Mouse (Mus musculus): ENCODE measurements at regions not wholly inside any gene's neighbourhood (a gene's known extent, or its start where the extent isn't known, plus 50 kb on each side); places are given as distances from the start of the nearest gene placed in this dataset.

DNA sequence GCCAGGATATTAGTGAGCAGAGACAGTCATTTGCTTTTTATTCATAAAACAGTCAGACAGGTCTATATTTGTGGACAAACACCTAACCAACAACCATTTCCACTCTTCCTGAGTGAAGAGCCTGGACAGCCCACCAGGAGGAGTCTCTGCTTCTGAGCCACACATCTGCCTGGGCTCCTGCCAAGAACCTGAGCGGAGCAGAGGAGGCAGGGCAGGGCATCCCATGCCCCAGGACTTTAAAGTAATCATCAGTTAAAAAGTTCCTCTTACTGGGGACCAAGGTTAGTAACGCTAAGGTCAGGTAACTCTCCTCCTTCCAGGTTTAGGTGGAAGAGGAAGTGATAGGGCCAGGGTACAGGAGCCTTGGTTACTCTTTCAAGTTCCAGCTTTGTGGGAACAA lies 144.1 kb upstream of the Zfp618 start:
- Histone ChIP-seq H3K4me2 (replicated peaks) (no peak overlapping the region), H3K36me3 (no peaks in the 10 kb centered on the region), H3K27ac (no peak overlapping the region), H3K9me3 (no peaks in the 10 kb centered on the region), H3K4me1 (replicated peaks) (peaks cover 7% of the 10 kb centered on the region; the same call in 1 of the 2 replicates), H3K9ac (replicated peaks) (no peak overlapping the region), H3K4me3 (replicated peaks) (no peak overlapping the region), H3K27me3 (no peaks in the 10 kb centered on the region)
- 58% methylated on average over 2 of the region's 2 CpGs for WGBS
- no peak for ATAC-seq

- 45% methylated on average over 7 of the region's 7 CpGs for whole genome bisulfite sequencing
- H3K36me3 ChIP-seq: no peaks in the 10 kb centered on the region
- H3K27ac ChIP-seq: no peak overlapping the region
- no peak overlapping the region for H3K4me2 ChIP-seq (replicated peaks)
- no peak for ATAC-seq
- H3K9me3 ChIP-seq: no peaks in the 10 kb centered on the region
- H3K4me1 ChIP-seq (replicated peaks): peaks cover 7% of the 10 kb centered on the region; the same call in 1 of the 2 replicates
- H3K4me3 ChIP-seq (replicated peaks): no peak overlapping the region
- no peak overlapping the region for H3K9ac ChIP-seq (replicated peaks)
- H3K27me3 ChIP-seq: no peaks in the 10 kb centered on the region
Measured at GRCm38 (mm10) chr4:62822568-62822967, 142.8 kb upstream of the Zfp618 start.

GRCm38 (mm10) chr4:62823082-62823481 lies 142.3 kb upstream of the Zfp618 start:
- Histone ChIP-seq H3K27me3 (no peaks in the 10 kb centered on the region), H3K4me1 (replicated peaks) (peaks cover 7% of the 10 kb centered on the region; the same call in 1 of the 2 replicates), H3K9me3 (no peaks in the 10 kb centered on the region), H3K9ac (replicated peaks) (no peak overlapping the region), H3K4me3 (replicated peaks) (no peak overlapping the region), H3K36me3 (no peaks in the 10 kb centered on the region), H3K4me2 (replicated peaks) (no peak overlapping the region), H3K27ac (no peak overlapping the region)
- no peak for ATAC-seq
- WGBS: 76% methylated on average over 7 of the region's 7 CpGs

GRCm38 (mm10) chr4:62823555-62824250 lies 141.7 kb upstream of the Zfp618 start:
- no peak overlapping the region for H3K27ac ChIP-seq
- ATAC-seq: no peak

GRCm38 (mm10) chr4:62824581-62824980 lies 140.8 kb upstream of the Zfp618 start:
- Histone ChIP-seq H3K4me1 (replicated peaks) (peaks cover 10% of the 10 kb centered on the region), H3K9ac (replicated peaks) (no peak overlapping the region), H3K4me2 (replicated peaks) (no peak overlapping the region), H3K27me3 (no peaks in the 10 kb centered on the region), H3K9me3 (no peaks in the 10 kb centered on the region), H3K36me3 (no peaks in the 10 kb centered on the region), H3K4me3 (replicated peaks) (no peak overlapping the region), H3K27ac (no peak overlapping the region)
- ATAC-seq: peak; percentile 47; the same call in 1 of the 2 replicates
- WGBS: 60% methylated on average over 10 of the region's 10 CpGs

More at GRCm38 (mm10) chr4:62823555-62824250, 141.7 kb upstream of the Zfp618 start:
- Histone ChIP-seq H3K4me1 (replicated peaks) (peaks cover 7% of the 10 kb centered on the region; the same call in 1 of the 2 replicates), H3K4me2 (replicated peaks) (no peak overlapping the region), H3K4me3 (replicated peaks) (no peak overlapping the region), H3K9me3 (no peaks in the 10 kb centered on the region), H3K36me3 (no peaks in the 10 kb centered on the region), H3K9ac (replicated peaks) (no peak overlapping the region), H3K27me3 (no peaks in the 10 kb centered on the region)
- 53% methylated on average over 9 of the region's 9 CpGs for WGBS

DNA sequence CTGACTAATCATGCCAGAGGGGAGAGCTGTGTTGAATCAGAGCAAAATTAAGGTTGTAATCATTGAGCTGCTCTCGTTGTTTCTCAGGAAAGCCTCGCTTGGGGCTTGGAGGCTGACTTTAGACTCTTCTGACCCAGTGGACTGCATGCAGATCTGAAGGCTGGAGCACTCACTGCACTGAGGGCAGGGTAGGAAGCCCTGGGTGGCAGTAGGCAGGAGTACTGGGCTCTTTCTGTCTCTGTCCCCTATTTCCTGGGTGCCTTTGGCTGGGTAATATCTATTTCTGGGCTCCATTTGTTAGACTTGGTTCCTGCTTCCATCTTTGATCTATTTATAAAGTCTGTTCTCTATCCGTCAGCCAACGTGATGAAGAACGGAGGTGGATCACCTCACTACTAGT lies 140.1 kb upstream of the Zfp618 start:
- ATAC-seq: no peak
- 87% methylated on average over 5 of the region's 5 CpGs for WGBS
- Histone ChIP-seq H3K4me1 (replicated peaks) (peaks cover 10% of the 10 kb centered on the region), H3K4me3 (replicated peaks) (no peak overlapping the region), H3K36me3 (no peaks in the 10 kb centered on the region), H3K27me3 (no peaks in the 10 kb centered on the region), H3K9me3 (no peaks in the 10 kb centered on the region), H3K9ac (replicated peaks) (no peak overlapping the region), H3K4me2 (replicated peaks) (no peak overlapping the region), H3K27ac (0 out of 2 replicates have a peak overlapping the region, but pooled peaks have one; percentile 51)

- Histone ChIP-seq H3K4me3 (replicated peaks) (no peak overlapping the region), H3K27me3 (no peaks in the 10 kb centered on the region), H3K36me3 (no peaks in the 10 kb centered on the region), H3K4me2 (replicated peaks) (no peak overlapping the region), H3K27ac (no peak overlapping the region), H3K9me3 (no peaks in the 10 kb centered on the region), H3K4me1 (replicated peaks) (peaks cover 9% of the 10 kb centered on the region), H3K9ac (replicated peaks) (no peak overlapping the region)
- 63% methylated on average over 7 of the region's 7 CpGs for WGBS
- no peak for ATAC-seq
Measured at GRCm38 (mm10) chr4:62828963-62829362, 136.4 kb upstream of the Zfp618 start.

DNA sequence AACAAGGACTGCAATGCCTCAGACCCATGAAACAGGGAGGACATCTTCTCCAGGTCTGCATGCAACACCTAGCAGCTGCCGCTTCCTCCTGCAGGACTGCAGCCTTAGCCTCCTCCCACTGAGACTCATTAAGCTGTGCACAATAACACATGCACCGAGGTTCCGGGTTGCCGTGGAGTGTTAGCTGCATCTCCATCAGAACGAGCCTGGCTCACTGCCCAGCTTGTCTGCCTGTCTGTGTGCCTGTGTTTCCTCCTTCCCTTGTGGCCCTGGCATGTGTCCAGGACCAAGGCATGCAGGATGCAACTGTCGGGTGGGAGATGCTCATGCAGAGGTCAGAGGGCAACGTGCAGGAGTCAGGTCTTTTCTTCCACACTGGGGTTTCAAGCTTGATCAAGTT lies 131.4 kb upstream of the Zfp618 start:
- H3K27ac ChIP-seq: peak overlapping the region; percentile 62
- H3K4me3 ChIP-seq (replicated peaks): no peak overlapping the region
- peaks cover 15% of the 10 kb centered on the region for H3K4me1 ChIP-seq (replicated peaks)
- H3K36me3 ChIP-seq: no peaks in the 10 kb centered on the region
- no peaks in the 10 kb centered on the region for H3K9me3 ChIP-seq
- H3K27me3 ChIP-seq: no peaks in the 10 kb centered on the region
- no peak overlapping the region for H3K9ac ChIP-seq (replicated peaks)
- peak; percentile 95 for ATAC-seq
- peak overlapping the region; percentile 15; the same call in 1 of the 2 replicates for H3K4me2 ChIP-seq (replicated peaks)
- 2% methylated on average over 7 of the region's 7 CpGs for WGBS

DNA sequence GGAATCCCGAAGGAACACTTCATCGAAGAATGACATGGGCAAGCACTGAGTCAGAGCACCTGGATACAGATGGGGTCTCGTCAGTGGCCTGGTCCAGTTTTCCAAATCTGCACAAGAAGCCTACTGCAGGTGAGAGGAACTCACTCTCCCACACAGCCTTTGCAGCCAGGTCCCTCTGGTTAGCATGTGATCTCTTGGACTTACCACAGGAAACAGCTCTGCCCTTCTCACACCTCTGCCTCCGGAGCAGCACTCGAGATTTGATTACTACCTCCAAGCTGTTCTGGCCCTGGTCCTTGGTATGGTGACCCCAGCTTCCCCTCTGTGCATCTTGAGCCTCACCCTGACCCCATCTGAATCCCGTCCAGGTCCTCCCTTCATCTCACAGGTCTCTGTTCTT lies 128.5 kb upstream of the Zfp618 start:
- Histone ChIP-seq H3K4me1 (replicated peaks) (peaks cover 13% of the 10 kb centered on the region), H3K9ac (replicated peaks) (no peak overlapping the region), H3K4me3 (replicated peaks) (no peak overlapping the region), H3K9me3 (no peaks in the 10 kb centered on the region), H3K27me3 (no peaks in the 10 kb centered on the region), H3K36me3 (no peaks in the 10 kb centered on the region), H3K4me2 (replicated peaks) (no peak overlapping the region), H3K27ac (no peak overlapping the region)
- ATAC-seq: no peak
- 65% methylated on average over 6 of the region's 6 CpGs for WGBS

DNA sequence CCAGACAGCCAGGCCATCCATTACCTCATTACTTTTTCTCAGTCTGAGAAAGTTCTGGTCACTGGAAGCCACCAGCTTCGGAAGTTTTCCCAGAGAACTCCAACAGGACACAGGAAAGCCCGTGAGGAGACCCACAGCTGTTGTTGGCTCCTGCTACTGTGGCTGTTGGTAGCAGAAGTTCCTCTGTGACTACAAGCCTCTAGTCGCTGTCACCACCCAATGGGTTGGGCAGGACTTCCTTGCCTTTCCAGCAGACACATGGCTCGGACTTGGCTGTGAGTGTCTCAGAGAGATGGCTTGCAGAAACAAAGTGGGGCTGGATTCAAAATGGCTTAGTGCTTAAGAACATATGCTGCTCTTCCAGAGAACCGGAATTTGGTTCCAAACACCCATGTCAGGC lies 114.8 kb upstream of the Zfp618 start:
- Histone ChIP-seq H3K27me3 (no peaks in the 10 kb centered on the region), H3K36me3 (no peaks in the 10 kb centered on the region)

DNA sequence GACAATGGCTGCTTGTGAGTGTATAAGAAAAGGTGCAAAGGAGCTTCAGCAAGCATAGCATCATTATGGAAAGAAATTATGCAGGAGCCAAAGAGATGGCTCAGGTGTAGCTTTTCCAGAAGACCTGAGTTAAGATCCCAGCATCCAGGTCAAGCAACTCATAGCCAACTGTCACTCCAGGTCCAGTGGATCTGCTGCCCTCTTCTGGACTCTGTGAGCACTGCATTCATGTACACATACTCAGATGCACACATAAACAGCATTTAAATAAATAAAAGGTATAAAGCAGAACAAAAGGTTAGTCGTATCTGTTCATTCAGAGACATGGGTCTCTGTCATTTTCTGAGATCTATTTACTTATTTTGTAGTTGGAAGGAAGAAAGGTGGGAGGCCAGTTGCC lies 112.0 kb upstream of the Zfp618 start:
- WGBS: 94% methylated on average over 1 of the region's 1 CpGs
- Histone ChIP-seq H3K27me3 (no peaks in the 10 kb centered on the region), H3K9me3 (no peaks in the 10 kb centered on the region)

More for the DNA sequence above, 114.8 kb upstream of the Zfp618 start:
- H3K27ac ChIP-seq: no peak overlapping the region
- no peaks in the 10 kb centered on the region for H3K9me3 ChIP-seq
- H3K4me3 ChIP-seq (replicated peaks): no peak overlapping the region
- no peak for ATAC-seq
- H3K4me1 ChIP-seq (replicated peaks): no peaks in the 10 kb centered on the region
- no peak overlapping the region for H3K9ac ChIP-seq (replicated peaks)
- 82% methylated on average over 5 of the region's 5 CpGs for WGBS
- no peak overlapping the region for H3K4me2 ChIP-seq (replicated peaks)

DNA sequence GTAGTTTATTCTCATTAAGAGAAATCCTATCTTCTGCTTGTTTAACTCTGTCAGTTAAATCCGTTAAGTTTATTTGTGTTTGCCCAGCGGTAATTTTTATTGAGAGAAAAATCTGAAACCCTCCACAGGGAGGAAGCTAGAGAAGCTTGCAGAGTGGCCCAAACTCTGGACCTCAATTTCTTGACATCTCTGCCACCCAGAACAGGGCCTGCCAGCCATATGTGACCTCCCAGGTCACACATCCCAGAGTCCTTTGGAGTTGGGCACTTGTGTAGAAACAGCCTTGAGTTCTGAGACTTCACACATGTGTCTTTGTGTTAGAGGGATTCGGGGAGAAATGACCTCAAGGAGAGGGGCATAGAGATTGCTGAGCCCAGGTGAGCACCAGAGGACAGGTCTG lies 109.0 kb upstream of the Zfp618 start:
- Histone ChIP-seq H3K27ac (no peak overlapping the region), H3K9me3 (no peaks in the 10 kb centered on the region), H3K4me2 (replicated peaks) (no peak overlapping the region), H3K9ac (replicated peaks) (no peak overlapping the region), H3K4me1 (replicated peaks) (no peaks in the 10 kb centered on the region), H3K27me3 (no peaks in the 10 kb centered on the region), H3K36me3 (no peaks in the 10 kb centered on the region), H3K4me3 (replicated peaks) (no peak overlapping the region)
- no peak for ATAC-seq
- WGBS: 77% methylated on average over 3 of the region's 3 CpGs

More for the DNA sequence above, 112.0 kb upstream of the Zfp618 start:
- Histone ChIP-seq H3K36me3 (no peaks in the 10 kb centered on the region), H3K4me2 (replicated peaks) (no peak overlapping the region), H3K27ac (no peak overlapping the region), H3K4me3 (replicated peaks) (no peak overlapping the region), H3K4me1 (replicated peaks) (no peaks in the 10 kb centered on the region), H3K9ac (replicated peaks) (no peak overlapping the region)
- ATAC-seq: no peak

DNA sequence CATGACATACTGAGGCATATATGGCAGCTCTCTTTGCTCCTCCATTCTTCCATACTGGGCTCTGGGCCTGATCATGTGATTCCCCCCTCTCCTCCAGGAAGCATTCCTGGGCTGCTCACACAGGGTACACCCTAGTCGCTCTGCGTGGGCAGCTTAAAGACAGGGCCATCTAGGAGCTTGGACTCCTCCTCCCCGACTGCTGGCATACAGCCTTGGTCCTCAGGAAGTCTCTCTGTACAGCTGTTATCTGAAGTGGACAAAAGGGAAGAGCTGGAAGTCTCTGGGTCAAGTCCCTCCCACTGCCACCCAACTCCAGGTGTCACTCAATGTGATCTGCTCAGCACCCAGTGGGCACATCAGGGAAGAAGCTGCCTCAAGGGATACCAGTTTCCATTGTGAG lies 102.6 kb upstream of the Zfp618 start:
- Histone ChIP-seq H3K9me3 (no peaks in the 10 kb centered on the region), H3K9ac (replicated peaks) (no peak overlapping the region), H3K4me2 (replicated peaks) (no peak overlapping the region), H3K36me3 (no peaks in the 10 kb centered on the region), H3K4me3 (replicated peaks) (no peak overlapping the region), H3K27ac (no peak overlapping the region), H3K27me3 (no peaks in the 10 kb centered on the region), H3K4me1 (replicated peaks) (no peaks in the 10 kb centered on the region)
- 93% methylated on average over 3 of the region's 3 CpGs for WGBS
- ATAC-seq: peak; percentile 20; the same call in 1 of the 2 replicates

Measured in midbrain, embryonic 13.5 days (tissue).